Mouse (Mus musculus) ES-E14 (cell line): Measurements from ENCODE around the gene Fam205a3. TPM values are rescaled to one million over a fixed set of nuclear protein-coding genes. Genes with fewer than 3 reads are reported as not detected.
"Not testable (repeated sequence)": the region's sequence is repeated elsewhere in the genome, so short reads cannot be mapped to it uniquely, and the experiment has no call there.

Source experiments
- DNase-seq: peaks from one replicate; pipeline ENCODE4 v3.0.0-alpha.2; 2013; ENCODE audit warnings: low read depth, low spot score
- H3K27ac ChIP-seq: 2 replicates; pipeline ENCODE4 v1.5.1; 2012; ENCODE audit warnings: low read depth, mild to moderate bottlenecking, low read length, moderate library complexity, mixed read lengths; ENCODE audit not compliant: poor library complexity, insufficient read depth, severe bottlenecking
- H3K36me3 ChIP-seq: 2 replicates; pipeline ENCODE4 v1.6.1; 2012; ENCODE audit warnings: mild to moderate bottlenecking, low read length, moderate library complexity, mixed read lengths; ENCODE audit not compliant: control insufficient read depth, poor library complexity, insufficient read depth, severe bottlenecking
- H3K4me1 ChIP-seq, 2 experiments: fragments of 150-350 bp in 1 of 2; sonication (generic) in 1 of 2; 2 replicates each; pipeline ENCODE4 v1.6.1; 2012; ENCODE audit warnings: low read length in 2 of 2, mild to moderate bottlenecking in 1 of 2, mixed read lengths in 1 of 2; ENCODE audit not compliant: control insufficient read depth in 2 of 2, insufficient read depth in 2 of 2, poor library complexity in 1 of 2
- H3K4me3 ChIP-seq, 2 experiments: fragments of 150-350 bp in 1 of 2; sonication (generic) in 1 of 2; 2 replicates each; pipeline ENCODE4 v1.5.1; 2012; ENCODE audit warnings: low read length in 2 of 2, low read depth in 1 of 2, mild to moderate bottlenecking in 1 of 2, mixed read lengths in 1 of 2; ENCODE audit not compliant: insufficient read depth in 1 of 2, poor library complexity in 1 of 2, severe bottlenecking in 1 of 2
- H3K9ac ChIP-seq: 2 replicates; pipeline ENCODE4 v1.6.1; 2012; ENCODE audit warnings: low read depth, mild to moderate bottlenecking, low read length, mixed read lengths; ENCODE audit not compliant: poor library complexity, insufficient read depth, severe bottlenecking
- H3K9me3 ChIP-seq: fragments of 150-350 bp; sonication (generic); 2 replicates; pipeline ENCODE4 v1.6.1; 2012; ENCODE audit warnings: low read depth, mild to moderate bottlenecking, low read length; ENCODE audit not compliant: control insufficient read depth, insufficient read depth
- in situ Hi-C, 2 experiments: fragments of 600-800 bp; cut with MboI; formaldehyde crosslinking; loops; one replicate each; pipeline ENCODE4 v1.15.1; 2025; ENCODE audit warnings: low sequenced_read_pairs in 2 of 2, inconsistent platforms in 1 of 2; ENCODE audit not compliant: unreplicated experiment in 2 of 2
- total RNA-seq: library from RNA; depleted of rRNA; stranded (reverse); fragments of 300-350 nt; gene quantifications from 2 replicates; pipeline ENCODE4 v1.2.3, GENCODE M21; 2012; rRNA removed

The Fam205a3 gene
- not detected in 2 replicates for total RNA-seq

DNA sequence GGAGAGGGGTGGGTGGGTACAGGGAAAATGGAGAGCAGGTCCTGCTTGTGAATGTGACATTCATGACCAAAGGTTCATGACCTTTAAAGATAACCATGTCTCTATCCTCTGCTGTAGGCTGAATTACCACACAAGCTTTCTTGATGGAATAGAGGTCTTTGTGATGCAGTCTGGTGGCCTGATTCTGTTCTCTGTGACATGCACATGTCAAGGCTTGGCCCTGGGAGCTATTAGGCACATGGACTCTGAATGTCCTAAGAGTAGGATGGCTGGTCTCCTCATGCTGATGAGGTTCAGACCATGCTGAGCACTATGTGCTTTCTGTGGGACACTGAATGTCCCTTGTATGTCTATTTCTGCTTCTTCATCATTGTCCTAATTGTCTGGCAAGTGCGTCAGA, at the start of gene Fam205a3:
Fam205a3 (plus strand) TSS at position 301 of the 400 bp plus-strand sequence.
- H3K9me3 ChIP-seq, H3K27ac ChIP-seq, DNase-seq, in situ Hi-C loops, H3K36me3 ChIP-seq, H3K4me3 ChIP-seq, H3K9ac ChIP-seq, H3K4me1 ChIP-seq: not testable (repeated sequence)

GRCm38 (mm10) chr4:42293967-42294366, 24.2 kb upstream of the Fam205a3 start, which contains the start of gene Gm21953:
Gene Gm21953, plus strand, starts transcription at chr4:42294267.
- H3K9ac ChIP-seq, DNase-seq, H3K4me1 ChIP-seq, H3K27ac ChIP-seq, in situ Hi-C loops, H3K9me3 ChIP-seq, H3K36me3 ChIP-seq, H3K4me3 ChIP-seq: not testable (repeated sequence)

Other genes with a start within 250 kb of the Fam205a3 start
- gene Gm3893, start 227.1 kb upstream of the Fam205a3 start, total RNA-seq: not detected in 2 replicates
- not detected in 2 replicates for gene Gm13304, start 203.5 kb upstream of the Fam205a3 start, total RNA-seq
- gene Gm13306, start 164.9 kb upstream of the Fam205a3 start, total RNA-seq: not detected in 2 replicates
- not detected in 2 replicates for gene Gm13305, start 149.7 kb upstream of the Fam205a3 start, total RNA-seq
- gene Gm10600, start 77.7 kb upstream of the Fam205a3 start, total RNA-seq: not detected in 2 replicates
- not detected in 2 replicates for gene Ccl21b, start 62.6 kb upstream of the Fam205a3 start, total RNA-seq
- gene Gm21953, start 24.1 kb upstream of the Fam205a3 start, total RNA-seq: not detected in 2 replicates
- gene Gm21586, start 121.0 kb downstream of the Fam205a3 start, total RNA-seq: not detected in 2 replicates
- not detected in 2 replicates for gene Gm2163, start 148.4 kb downstream of the Fam205a3 start, total RNA-seq
- not detected in 2 replicates for gene Fam205a2, start 209.8 kb downstream of the Fam205a3 start, total RNA-seq